Mouse (Mus musculus) olfactory bulb, adult 2 months (tissue): ENCODE results near the gene Sema3a.

Experiments used
- CTCF ChIP-seq: fragments of 200-500 bp; IDR thresholded peaks from 2 replicates; pipeline ENCODE4 v1.5.1; 2012; ENCODE audit warnings: low read depth, mild to moderate bottlenecking, low read length, moderate library complexity; ENCODE audit not compliant: insufficient read depth
- POLR2A ChIP-seq: fragments of 200-500 bp; IDR thresholded peaks from 2 replicates; pipeline ENCODE4 v1.6.1; 2012; ENCODE audit warnings: mild to moderate bottlenecking, low read depth, low read length, moderate library complexity; ENCODE audit not compliant: insufficient read depth

DNA sequence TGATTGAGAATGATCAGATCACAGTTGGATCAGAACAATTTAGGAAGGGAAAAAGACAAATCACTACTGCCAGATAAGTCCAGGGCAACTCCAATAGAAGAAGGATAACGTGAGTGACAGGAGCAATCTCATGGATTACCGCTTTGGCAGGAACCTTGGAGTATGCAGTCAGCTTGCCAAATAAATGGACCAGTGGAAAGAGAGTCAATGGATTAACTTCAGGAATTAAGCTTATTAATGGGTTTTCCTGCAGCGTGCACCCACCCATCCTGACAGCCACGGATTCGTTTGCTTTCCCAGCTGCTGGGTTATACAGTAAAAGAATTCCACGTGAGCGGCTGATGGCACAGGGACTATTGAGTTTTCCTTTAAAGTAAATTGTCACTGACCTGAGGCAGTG lies 343.6 kb downstream of the Sema3a start:
- no peak for TF ChIP-seq CTCF
- TF ChIP-seq POLR2A, result no peak
